Mouse (Mus musculus) forebrain, embryonic 15.5 days (tissue): ENCODE results near the gene Cdh24. TPM values are rescaled to one million over a fixed set of nuclear protein-coding genes. Genes with fewer than 3 reads are reported as not detected.

ENCODE experiments used
- ATAC-seq: fragments of 200-750 bp; cut with Nextera tagmentation; replicated peaks from 2 replicates; pipeline ENCODE4 v1.8.0; 2017; ENCODE audit warnings: mild to moderate bottlenecking, moderate TSS enrichment, moderate library complexity
- H3K27ac ChIP-seq: fragments of 300-500 bp; sonication (generic); replicated peaks from 2 replicates; pipeline ENCODE4 v1.5.1; 2015; ENCODE audit warnings: mild to moderate bottlenecking, inconsistent platforms
- H3K27me3 ChIP-seq: fragments of 300-500 bp; sonication (generic); 2 replicates; pipeline ENCODE4 v1.6.1; 2015; ENCODE audit warnings: inconsistent platforms
- H3K36me3 ChIP-seq: fragments of 300-500 bp; sonication (generic); 2 replicates; pipeline ENCODE4 v1.6.1; 2015; ENCODE audit warnings: mild to moderate bottlenecking, inconsistent platforms
- H3K4me1 ChIP-seq: fragments of 300-500 bp; sonication (generic); 2 replicates; pipeline ENCODE4 v1.6.1; 2015; ENCODE audit warnings: inconsistent platforms
- H3K4me2 ChIP-seq: fragments of 300-500 bp; sonication (generic); replicated peaks from 2 replicates; pipeline ENCODE4 v1.6.1; 2015; ENCODE audit warnings: mild to moderate bottlenecking, inconsistent platforms
- H3K4me3 ChIP-seq: fragments of 300-500 bp; sonication (generic); 2 replicates; pipeline ENCODE4 v1.5.1; 2015; ENCODE audit warnings: mild to moderate bottlenecking, inconsistent platforms
- H3K9ac ChIP-seq: fragments of 300-500 bp; sonication (generic); replicated peaks from 2 replicates; pipeline ENCODE4 v1.6.1; 2015; ENCODE audit warnings: mild to moderate bottlenecking, inconsistent platforms
- H3K9me3 ChIP-seq: fragments of 300-500 bp; sonication (generic); 2 replicates; pipeline ENCODE4 v1.6.1; 2016; ENCODE audit warnings: inconsistent platforms
- WGBS: fragments of 180-500 bp; shearing (Covaris S2); methylation state at CpG from one replicate; pipeline ENCODE4 v1.1.7; 2015; ENCODE audit warnings: mixed read lengths; 5-methylcytosine and 5-hydroxymethylcytosine counted together
- polyA plus RNA-seq: library from polyadenylated mRNA; unstranded; fragments of >200 nt; fragmentation: Nextera tagmentation; extraction: Ambion mirVana; gene quantifications from 2 replicates; pipeline ENCODE4 v1.2.1, GENCODE M21; 2015

The Cdh24 gene
- 7.6 and 8.6 TPM in 2 replicates for polyA plus RNA-seq

- peak within 1 kb of the TSS; percentile 84 for H3K27ac ChIP-seq
- no peaks in the 10 kb centered on the region for H3K27me3 ChIP-seq
- WGBS = under 1% methylated on average over 47 of the region's 52 CpGs
- H3K9me3 ChIP-seq = no peaks in the 10 kb centered on the region
- H3K4me2 ChIP-seq = peak within 1 kb of the TSS; percentile 63
- H3K9ac ChIP-seq = peak within 1 kb of the TSS; percentile 93
- peak; percentile 96 for ATAC-seq
- H3K4me1 ChIP-seq = peaks cover 25% of the 10 kb centered on the region
- peak within 1 kb of the TSS; percentile 72 for H3K4me3 ChIP-seq
- peaks cover 53% of the 10 kb centered on the region for H3K36me3 ChIP-seq
Observed at GRCm38 (mm10) chr14:54641305-54641969, at the start of gene Cdh24. Gene Cdh24 (minus strand): TSS chr14:54641364.

GRCm38 (mm10) chr14:54687251-54687650 is 46.1 kb upstream of the Cdh24 start:
- Histone ChIP-seq H3K4me1 (peaks cover 37% of the 10 kb centered on the region), H3K36me3 (peaks cover 28% of the 10 kb centered on the region), H3K4me2 (peak overlapping the region; percentile 67), H3K9me3 (no peaks in the 10 kb centered on the region), H3K9ac (peak overlapping the region; percentile 64), H3K4me3 (peak overlapping the region; percentile 83), H3K27ac (peak overlapping the region; percentile 67), H3K27me3 (no peaks in the 10 kb centered on the region)
- ATAC-seq = no peak
- WGBS = 8% methylated on average over 8 of the region's 8 CpGs

GRCm38 (mm10) chr14:54686522-54687143 is 45.5 kb upstream of the Cdh24 start, which contains the start of gene Acin1:
Gene Acin1 (minus strand): TSS chr14:54686931.
- Histone ChIP-seq H3K4me1 (peaks cover 37% of the 10 kb centered on the region), H3K27me3 (no peaks in the 10 kb centered on the region), H3K9me3 (no peaks in the 10 kb centered on the region), H3K9ac (peak within 1 kb of the TSS; percentile 96), H3K4me2 (peak within 1 kb of the TSS; percentile 80), H3K4me3 (peak within 1 kb of the TSS; percentile 83), H3K27ac (peak within 1 kb of the TSS; percentile 94), H3K36me3 (peaks cover 34% of the 10 kb centered on the region)
- under 1% methylated on average over 44 of the region's 44 CpGs for WGBS
- peak; percentile 98 for ATAC-seq

GRCm38 (mm10) chr14:54686063-54686521 is 44.9 kb upstream of the Cdh24 start, which contains the start of gene 1700123O20Rik:
Gene 1700123O20Rik (plus strand): TSS chr14:54686216.
- Histone ChIP-seq H3K4me2 (peak within 1 kb of the TSS; percentile 80), H3K27me3 (no peaks in the 10 kb centered on the region), H3K9me3 (no peaks in the 10 kb centered on the region), H3K9ac (peak within 1 kb of the TSS; percentile 96), H3K27ac (peak within 1 kb of the TSS; percentile 94), H3K4me1 (peaks cover 37% of the 10 kb centered on the region), H3K4me3 (peak within 1 kb of the TSS; percentile 83), H3K36me3 (peaks cover 36% of the 10 kb centered on the region)
- peak; percentile 75 for ATAC-seq
- under 1% methylated on average over 41 of the region's 41 CpGs for WGBS

- peak overlapping the region; percentile 96 for H3K9ac ChIP-seq
- peak overlapping the region; percentile 80 for H3K4me2 ChIP-seq
- peaks cover 37% of the 10 kb centered on the region for H3K4me1 ChIP-seq
- peaks cover 35% of the 10 kb centered on the region for H3K36me3 ChIP-seq
- no peaks in the 10 kb centered on the region for H3K27me3 ChIP-seq
- peak overlapping the region; percentile 83 for H3K4me3 ChIP-seq
- peak overlapping the region; percentile 94 for H3K27ac ChIP-seq
- ATAC-seq = no peak
- WGBS = 14% methylated on average over 8 of the region's 8 CpGs
- H3K9me3 ChIP-seq = no peaks in the 10 kb centered on the region
Observed at GRCm38 (mm10) chr14:54685471-54685870, 44.3 kb upstream of the Cdh24 start.

GRCm38 (mm10) chr14:54682396-54682795 is 41.2 kb upstream of the Cdh24 start:
- no peak overlapping the region for H3K9ac ChIP-seq
- H3K9me3 ChIP-seq = no peaks in the 10 kb centered on the region
- no peaks in the 10 kb centered on the region for H3K27me3 ChIP-seq
- WGBS = 92% methylated on average over 3 of the region's 3 CpGs
- H3K4me1 ChIP-seq = peaks cover 20% of the 10 kb centered on the region
- H3K4me2 ChIP-seq = no peak overlapping the region
- no peak overlapping the region for H3K4me3 ChIP-seq
- peaks cover 40% of the 10 kb centered on the region for H3K36me3 ChIP-seq
- no peak for ATAC-seq
- no peak overlapping the region for H3K27ac ChIP-seq

GRCm38 (mm10) chr14:54678657-54679304 is 37.6 kb upstream of the Cdh24 start:
- H3K27ac ChIP-seq = no peak overlapping the region
- no peaks in the 10 kb centered on the region for H3K27me3 ChIP-seq
- H3K4me2 ChIP-seq = no peak overlapping the region
- H3K36me3 ChIP-seq = peaks cover 60% of the 10 kb centered on the region
- WGBS = 88% methylated on average over 16 of the region's 16 CpGs
- no peaks in the 10 kb centered on the region for H3K9me3 ChIP-seq
- H3K9ac ChIP-seq = no peak overlapping the region
- H3K4me1 ChIP-seq = peaks cover 4% of the 10 kb centered on the region; the same call in 1 of the 2 replicates
- H3K4me3 ChIP-seq = no peak overlapping the region
- ATAC-seq = no peak

GRCm38 (mm10) chr14:54676290-54676689 is 35.1 kb upstream of the Cdh24 start:
- no peaks in the 10 kb centered on the region for H3K27me3 ChIP-seq
- H3K36me3 ChIP-seq = peaks cover 64% of the 10 kb centered on the region
- H3K4me2 ChIP-seq = no peak overlapping the region
- H3K9ac ChIP-seq = no peak overlapping the region
- ATAC-seq = no peak
- no peak overlapping the region for H3K27ac ChIP-seq
- no peaks in the 10 kb centered on the region for H3K9me3 ChIP-seq
- H3K4me1 ChIP-seq = no peaks in the 10 kb centered on the region
- no peak overlapping the region for H3K4me3 ChIP-seq
- 83% methylated on average over 5 of the region's 5 CpGs for WGBS

- no peak overlapping the region for H3K9ac ChIP-seq
- H3K36me3 ChIP-seq = peaks cover 62% of the 10 kb centered on the region
- H3K4me2 ChIP-seq = no peak overlapping the region
- H3K9me3 ChIP-seq = no peaks in the 10 kb centered on the region
- no peaks in the 10 kb centered on the region for H3K27me3 ChIP-seq
- 76% methylated on average over 2 of the region's 2 CpGs for WGBS
- no peak for ATAC-seq
- no peak overlapping the region for H3K27ac ChIP-seq
- H3K4me1 ChIP-seq = no peaks in the 10 kb centered on the region
- no peak overlapping the region for H3K4me3 ChIP-seq
Observed at GRCm38 (mm10) chr14:54674317-54674716, 33.2 kb upstream of the Cdh24 start.

- no peak for ATAC-seq
- Histone ChIP-seq H3K9me3 (no peaks in the 10 kb centered on the region), H3K9ac (no peak overlapping the region), H3K36me3 (peaks cover 65% of the 10 kb centered on the region), H3K27ac (no peak overlapping the region), H3K4me3 (no peak overlapping the region), H3K27me3 (no peaks in the 10 kb centered on the region), H3K4me2 (no peak overlapping the region), H3K4me1 (no peaks in the 10 kb centered on the region)
- WGBS = 73% methylated on average over 4 of the region's 4 CpGs
Observed at GRCm38 (mm10) chr14:54669381-54669780, 28.2 kb upstream of the Cdh24 start.

GRCm38 (mm10) chr14:54664477-54665222 is 23.5 kb upstream of the Cdh24 start:
- ATAC-seq = no peak
- H3K4me2 ChIP-seq = no peak overlapping the region
- no peak overlapping the region for H3K9ac ChIP-seq
- no peak overlapping the region for H3K27ac ChIP-seq
- H3K27me3 ChIP-seq = no peaks in the 10 kb centered on the region
- no peaks in the 10 kb centered on the region for H3K4me1 ChIP-seq
- WGBS = 94% methylated on average over 10 of the region's 10 CpGs
- peaks cover 87% of the 10 kb centered on the region for H3K36me3 ChIP-seq
- no peak overlapping the region for H3K4me3 ChIP-seq
- no peaks in the 10 kb centered on the region for H3K9me3 ChIP-seq
